Mouse (Mus musculus) lung, embryonic 14.5 days (tissue): Measurements from ENCODE around the gene Hoxa10. TPM values are rescaled to one million over a fixed set of nuclear protein-coding genes. Genes with fewer than 3 reads are reported as not detected.
A peak's percentile ranks its signal among the peaks of the same experiment; 100 is the strongest.

Source experiments
- ATAC-seq: fragments of 200-750 bp; cut with Nextera tagmentation; 2 replicates; pipeline ENCODE4 v1.8.0; 2017; ENCODE audit warnings: mild to moderate bottlenecking, moderate TSS enrichment, moderate library complexity; ENCODE audit not compliant: insufficient read depth
- DNase-seq: peaks from one replicate; pipeline ENCODE4 v3.0.0-alpha.2; 2015
- H3K27ac ChIP-seq: fragments of 300-500 bp; sonication (generic); 2 replicates; pipeline ENCODE4 v1.5.1; 2014; ENCODE audit warnings: low read depth, mild to moderate bottlenecking, moderate library complexity
- H3K27me3 ChIP-seq: fragments of 300-500 bp; sonication (generic); 2 replicates; pipeline ENCODE4 v1.6.1; 2014; ENCODE audit warnings: low read length, control low read depth; ENCODE audit not compliant: insufficient read depth
- H3K36me3 ChIP-seq: fragments of 300-500 bp; sonication (generic); 2 replicates; pipeline ENCODE4 v1.6.1; 2014; ENCODE audit warnings: control low read depth; ENCODE audit not compliant: insufficient read depth
- H3K4me1 ChIP-seq: fragments of 300-500 bp; sonication (generic); 2 replicates; pipeline ENCODE4 v1.6.1; 2014; ENCODE audit warnings: antibody characterized with exemption, control low read depth; ENCODE audit not compliant: insufficient read depth
- H3K4me2 ChIP-seq: fragments of 300-500 bp; sonication (generic); 2 replicates; pipeline ENCODE4 v1.6.1; 2014; ENCODE audit warnings: mild to moderate bottlenecking
- H3K4me3 ChIP-seq: fragments of 300-500 bp; sonication (generic); 2 replicates; pipeline ENCODE4 v1.5.1; 2014; ENCODE audit warnings: low read depth, low read length
- H3K9ac ChIP-seq: fragments of 300-500 bp; sonication (generic); 2 replicates; pipeline ENCODE4 v1.6.1; 2014
- H3K9me3 ChIP-seq: fragments of 300-500 bp; sonication (generic); 2 replicates; pipeline ENCODE4 v1.6.1; 2016; ENCODE audit warnings: low read depth, low read length, control low read depth
- CTCF ChIP-seq: IDR thresholded peaks from 2 replicates; pipeline ENCODE4 v1.5.1; 2016; ENCODE audit warnings: antibody characterized with exemption, low read depth
- WGBS: fragments of 180-500 bp; shearing (Covaris S2); extraction: QIAGEN DNeasy Blood & Tissue Kit; methylation state at CpG from one replicate; pipeline ENCODE4 v1.1.7; 2014; 5-methylcytosine and 5-hydroxymethylcytosine counted together
- microRNA counts: library from miRNA; unstranded; fragments of <30 nt; microRNA quantifications from one replicate; lab custom pipeline; 2016
- microRNA-seq: library from miRNA; unstranded; fragments of <30 nt; microRNA quantifications from one replicate; pipeline ENCODE4, GENCODE M21; 2016; ENCODE audit warnings: borderline number of aligned reads
- polyA plus RNA-seq: library from polyadenylated mRNA; unstranded; fragments of >200 nt; fragmentation: Nextera tagmentation; extraction: Ambion mirVana; gene quantifications from 2 replicates; pipeline ENCODE4 v1.2.1, GENCODE M21; 2014

Gene Hoxa10
- polyA plus RNA-seq, 1 experiment from 2014 or later = not detected

DNA sequence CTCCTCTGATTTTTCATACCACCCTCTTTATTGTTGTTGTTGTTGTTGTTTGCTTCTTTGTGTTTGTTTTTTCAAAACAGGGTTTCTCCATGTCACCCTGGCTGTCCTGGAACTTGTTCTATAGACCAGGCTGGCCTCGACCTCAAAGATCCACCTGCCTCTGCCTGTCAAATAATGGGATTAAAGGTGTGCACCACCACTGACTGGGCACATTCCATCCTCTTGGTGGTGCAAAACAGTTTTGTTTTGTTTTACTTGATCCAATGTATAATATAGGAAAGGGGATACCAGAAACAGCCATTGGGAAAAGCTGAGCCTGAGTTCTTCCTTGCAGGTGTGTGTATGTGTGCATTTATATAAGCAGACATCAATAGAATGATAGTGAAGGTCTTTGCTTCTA lies 54.2 kb downstream of the Hoxa10 start:
- Histone ChIP-seq H3K4me3 (no peak overlapping the region), H3K4me1 (peaks cover 39% of the 10 kb centered on the region), H3K36me3 (peaks cover 3% of the 10 kb centered on the region; the same call in 1 of the 2 replicates), H3K9ac (no peak overlapping the region), H3K4me2 (no peak overlapping the region), H3K27ac (no peak overlapping the region), H3K9me3 (no peaks in the 10 kb centered on the region), H3K27me3 (peaks cover 43% of the 10 kb centered on the region)
- DNase-seq (peak; percentile 45), ATAC-seq (no peak)
- peak; percentile 44 for TF ChIP-seq CTCF
- 45% methylated on average over 1 of the region's 1 CpGs for WGBS

- Histone ChIP-seq H3K4me2 (peak overlapping the region; percentile 53), H3K4me1 (peaks cover 45% of the 10 kb centered on the region), H3K27me3 (peaks cover 45% of the 10 kb centered on the region), H3K9me3 (no peaks in the 10 kb centered on the region), H3K36me3 (peaks cover 3% of the 10 kb centered on the region; the same call in 1 of the 2 replicates), H3K4me3 (no peak overlapping the region), H3K9ac (no peak overlapping the region), H3K27ac (peak overlapping the region; percentile 77; the same call in 1 of the 2 replicates)
- no peak for TF ChIP-seq CTCF
- DNase-seq = no peak
- ATAC-seq = no peak
- WGBS = 23% methylated on average over 3 of the region's 3 CpGs
Observed at GRCm38 (mm10) chr6:52185834-52186233, 54.8 kb downstream of the Hoxa10 start.

DNA sequence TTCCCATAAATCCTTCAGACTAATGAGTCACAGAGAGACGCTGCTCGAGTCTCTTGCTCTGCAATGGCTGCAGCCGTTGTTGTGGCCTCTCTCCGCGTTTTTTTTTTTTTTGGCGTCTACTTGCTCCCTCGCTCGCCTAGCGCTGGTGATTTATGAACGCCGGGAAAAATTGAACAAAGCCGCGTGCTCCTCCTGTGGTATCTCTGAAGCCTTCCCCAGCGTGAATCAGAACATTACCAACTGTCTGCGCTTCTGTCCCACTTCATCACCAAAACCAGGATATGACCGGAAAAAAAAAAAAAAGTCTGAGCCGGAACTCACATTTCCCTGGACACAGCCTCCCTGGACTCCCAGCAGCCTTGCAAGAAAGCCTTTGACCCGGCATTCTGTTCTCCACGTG lies 55.4 kb downstream of the Hoxa10 start:
- peaks cover 43% of the 10 kb centered on the region for H3K27me3 ChIP-seq
- DNase-seq = peak; percentile 90
- H3K9me3 ChIP-seq = no peaks in the 10 kb centered on the region
- ATAC-seq = no peak
- TF ChIP-seq CTCF = no peak
- peak overlapping the region; percentile 6; the same call in 1 of the 2 replicates for H3K9ac ChIP-seq
- peak overlapping the region; percentile 53 for H3K4me2 ChIP-seq
- peaks cover 46% of the 10 kb centered on the region for H3K4me1 ChIP-seq
- peak overlapping the region; percentile 13; the same call in 1 of the 2 replicates for H3K4me3 ChIP-seq
- H3K36me3 ChIP-seq = peaks cover 3% of the 10 kb centered on the region; the same call in 1 of the 2 replicates
- H3K27ac ChIP-seq = peak overlapping the region; percentile 77
- 2% methylated on average over 19 of the region's 19 CpGs for WGBS

DNA sequence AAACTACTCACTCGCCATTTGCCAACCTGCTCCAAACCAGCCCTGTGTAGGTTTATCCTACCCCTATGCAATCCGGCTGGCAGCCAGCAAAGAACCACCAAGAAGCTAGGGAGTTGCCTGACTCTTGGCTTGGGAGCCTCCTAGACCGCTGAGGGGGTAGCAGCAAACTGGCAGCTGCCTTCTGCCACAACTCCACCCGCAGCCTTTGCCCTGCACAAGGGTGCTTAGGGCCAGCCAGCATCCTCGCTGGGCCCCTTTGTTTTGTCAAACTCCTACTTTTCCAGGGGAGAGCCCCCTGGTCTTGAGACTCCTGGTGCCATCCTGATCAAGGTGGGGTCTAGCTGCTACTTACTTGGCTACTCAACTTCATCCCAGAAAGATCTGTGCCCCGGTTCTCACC lies 56.0 kb downstream of the Hoxa10 start:
- peaks cover 38% of the 10 kb centered on the region for H3K27me3 ChIP-seq
- H3K27ac ChIP-seq = peak overlapping the region; percentile 77
- H3K4me2 ChIP-seq = peak overlapping the region; percentile 53
- TF ChIP-seq CTCF = no peak
- DNase-seq = no peak
- peak overlapping the region; percentile 6; the same call in 1 of the 2 replicates for H3K9ac ChIP-seq
- 15% methylated on average over 6 of the region's 6 CpGs for WGBS
- H3K4me1 ChIP-seq = peaks cover 42% of the 10 kb centered on the region
- peak overlapping the region; percentile 13; the same call in 1 of the 2 replicates for H3K4me3 ChIP-seq
- H3K36me3 ChIP-seq = no peaks in the 10 kb centered on the region; the same call in 1 of the 2 replicates
- no peaks in the 10 kb centered on the region for H3K9me3 ChIP-seq
- no peak for ATAC-seq

- H3K4me1 ChIP-seq = peaks cover 41% of the 10 kb centered on the region
- ATAC-seq (no peak), DNase-seq (no peak)
- TF ChIP-seq CTCF = no peak
- peak overlapping the region; percentile 77 for H3K27ac ChIP-seq
- peak overlapping the region; percentile 24; the same call in 1 of the 2 replicates for H3K9ac ChIP-seq
- no peak overlapping the region for H3K4me3 ChIP-seq
- 16% methylated on average over 10 of the region's 10 CpGs for WGBS
- peak overlapping the region; percentile 29 for H3K4me2 ChIP-seq
- no peaks in the 10 kb centered on the region for H3K9me3 ChIP-seq
- H3K36me3 ChIP-seq = no peaks in the 10 kb centered on the region; the same call in 1 of the 2 replicates
- H3K27me3 ChIP-seq = peaks cover 32% of the 10 kb centered on the region
Observed at GRCm38 (mm10) chr6:52183311-52184080, 57.2 kb downstream of the Hoxa10 start.

GRCm38 (mm10) chr6:52182793-52183192 lies 57.9 kb downstream of the Hoxa10 start:
- H3K4me3 ChIP-seq = no peak overlapping the region
- peaks cover 35% of the 10 kb centered on the region for H3K4me1 ChIP-seq
- H3K27me3 ChIP-seq = peaks cover 35% of the 10 kb centered on the region
- DNase-seq (no peak), ATAC-seq (no peak)
- H3K4me2 ChIP-seq = peak overlapping the region; percentile 29
- peak overlapping the region; percentile 24; the same call in 1 of the 2 replicates for H3K9ac ChIP-seq
- no peaks in the 10 kb centered on the region for H3K9me3 ChIP-seq
- H3K27ac ChIP-seq = peak overlapping the region; percentile 77
- WGBS = 41% methylated on average over 1 of the region's 1 CpGs
- no peaks in the 10 kb centered on the region; the same call in 1 of the 2 replicates for H3K36me3 ChIP-seq
- no peak for TF ChIP-seq CTCF

DNA sequence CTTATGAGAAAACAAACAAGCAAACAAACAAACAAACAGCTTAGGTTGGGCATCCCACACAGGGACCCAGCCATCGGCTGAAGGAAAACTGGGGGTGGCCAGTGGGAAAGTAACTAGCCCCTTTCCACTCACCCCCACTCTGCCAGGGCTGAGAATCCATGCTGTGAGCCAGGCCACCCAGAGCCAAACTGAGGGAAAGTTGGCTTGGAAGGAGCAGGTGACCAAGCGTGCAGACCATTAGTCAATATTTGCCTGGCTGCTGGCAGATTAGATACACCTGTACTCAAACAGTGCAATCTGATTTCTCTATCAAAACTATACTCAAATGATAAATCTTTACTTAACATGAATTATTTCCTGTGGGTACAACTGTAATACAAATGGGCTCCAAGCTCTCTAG lies 58.6 kb downstream of the Hoxa10 start:
- Histone ChIP-seq H3K27ac (peak overlapping the region; percentile 15; the same call in 1 of the 2 replicates), H3K9me3 (no peaks in the 10 kb centered on the region), H3K4me2 (peak overlapping the region; percentile 79; the same call in 1 of the 2 replicates), H3K27me3 (peaks cover 41% of the 10 kb centered on the region), H3K36me3 (no peaks in the 10 kb centered on the region; the same call in 1 of the 2 replicates), H3K4me3 (no peak overlapping the region), H3K4me1 (peaks cover 33% of the 10 kb centered on the region), H3K9ac (no peak overlapping the region)
- TF ChIP-seq CTCF = no peak
- DNase-seq (no peak), ATAC-seq (no peak)
- 23% methylated on average over 2 of the region's 2 CpGs for WGBS

MicroRNA genes within 50 kb of the gene (microRNA counts, 519-probe panel; counts per million panel counts)
- microRNA mmu-miR-196b (lab: Ali Mortazavi, UCI) = 1,165 counts per million, percentile 5 among the panel's probes with 10 or more counts

Small RNAs within 50 kb of the gene (microRNA-seq; reads per million reads assigned to microRNA genes)
- 34.5 reads per million, percentile 37 among the genes with 10 or more reads in this experiment for gene Mir196b

Other genes with a start within 250 kb of the Hoxa10 start
- 61.2 and 67.4 TPM in 2 replicates for gene Skap2, start 228.3 kb downstream of the Hoxa10 start, polyA plus RNA-seq
- gene Hoxa1, start 82.5 kb downstream of the Hoxa10 start, polyA plus RNA-seq = 1.8 and 1.9 TPM in 2 replicates
- 14.4 and 15.2 TPM in 2 replicates for gene Hoxa2, start 76.0 kb downstream of the Hoxa10 start, polyA plus RNA-seq
- 2.3 and 2.6 TPM in 2 replicates for gene 5730596B20Rik, start 63.4 kb downstream of the Hoxa10 start, polyA plus RNA-seq
- 7.0 and 7.7 TPM in 2 replicates for gene Hoxa4, start 49.1 kb downstream of the Hoxa10 start, polyA plus RNA-seq
- gene Hoxa5, start 36.3 kb downstream of the Hoxa10 start, polyA plus RNA-seq = 58.3 and 58.5 TPM in 2 replicates
- 4.0 and 5.1 TPM in 2 replicates for gene Hoxa6, start 32.1 kb downstream of the Hoxa10 start, polyA plus RNA-seq
- gene Hoxa3, start 27.5 kb downstream of the Hoxa10 start, polyA plus RNA-seq = 10.3 and 11.3 TPM in 2 replicates
- not detected in 2 replicates for gene Gm28308, start 27.5 kb downstream of the Hoxa10 start, polyA plus RNA-seq
- gene Hoxa7, start 19.0 kb downstream of the Hoxa10 start, polyA plus RNA-seq = 5.8 and 7.4 TPM in 2 replicates
- 0.19 TPM in 1 of 2 replicates, not detected in the other for gene Hoxa9, start 9.8 kb downstream of the Hoxa10 start, polyA plus RNA-seq
- gene Hoxa11, start 5.0 kb upstream of the Hoxa10 start, polyA plus RNA-seq = not detected in 2 replicates
- gene Hoxa13, start 20.0 kb upstream of the Hoxa10 start, polyA plus RNA-seq = not detected in 2 replicates
- not detected in 2 replicates for gene Evx1, start 72.6 kb upstream of the Hoxa10 start, polyA plus RNA-seq